Mouse (Mus musculus): Measurements from ENCODE around the gene AL732309.1.

AL732309.1 gene

GRCm38 (mm10) chr2:25217666-25218065 is 29.0 kb downstream of the AL732309.1 start:
- no peak for DNase-seq (ENCODE audit: low read depth, low spot score)

- DNase-seq (ENCODE audit: low read depth, low spot score) = no peak
Measured at GRCm38 (mm10) chr2:25214444-25214843, 32.2 kb downstream of the AL732309.1 start, which contains the start of gene Stpg3. Gene Stpg3, minus strand, starts transcription at chr2:25214637.

DNA sequence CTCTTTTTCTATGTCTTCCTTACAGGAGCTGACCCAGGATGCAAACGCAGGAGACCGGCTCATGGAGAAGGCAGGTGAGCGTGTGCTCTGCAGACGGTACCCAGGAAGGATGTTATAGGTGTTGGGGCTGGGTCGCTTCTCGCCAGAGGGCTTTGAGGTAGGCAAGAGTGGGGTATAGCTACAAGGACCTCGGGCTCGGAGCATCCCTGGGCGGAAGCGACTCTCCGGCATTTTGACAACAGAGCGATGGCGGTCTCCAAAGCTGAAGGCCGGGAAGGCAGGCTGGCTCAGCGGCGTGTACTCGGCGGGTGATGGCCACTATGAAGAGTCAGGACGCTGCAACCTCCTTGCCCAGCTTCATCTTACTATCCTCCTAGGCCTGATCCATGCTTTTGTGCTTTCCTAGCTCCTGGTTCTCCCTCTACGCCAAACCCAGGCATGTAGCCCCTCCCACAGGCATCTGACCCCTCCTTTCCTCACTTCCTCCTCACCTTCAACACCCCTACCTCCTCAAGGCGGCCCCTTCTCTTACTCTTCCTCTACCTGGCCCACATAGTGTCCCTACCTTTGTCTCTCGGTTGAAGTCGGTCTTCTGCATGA is 33.3 kb downstream of the AL732309.1 start:
- peak; percentile 44 for DNase-seq (ENCODE audit: low read depth, low spot score)

DNA sequence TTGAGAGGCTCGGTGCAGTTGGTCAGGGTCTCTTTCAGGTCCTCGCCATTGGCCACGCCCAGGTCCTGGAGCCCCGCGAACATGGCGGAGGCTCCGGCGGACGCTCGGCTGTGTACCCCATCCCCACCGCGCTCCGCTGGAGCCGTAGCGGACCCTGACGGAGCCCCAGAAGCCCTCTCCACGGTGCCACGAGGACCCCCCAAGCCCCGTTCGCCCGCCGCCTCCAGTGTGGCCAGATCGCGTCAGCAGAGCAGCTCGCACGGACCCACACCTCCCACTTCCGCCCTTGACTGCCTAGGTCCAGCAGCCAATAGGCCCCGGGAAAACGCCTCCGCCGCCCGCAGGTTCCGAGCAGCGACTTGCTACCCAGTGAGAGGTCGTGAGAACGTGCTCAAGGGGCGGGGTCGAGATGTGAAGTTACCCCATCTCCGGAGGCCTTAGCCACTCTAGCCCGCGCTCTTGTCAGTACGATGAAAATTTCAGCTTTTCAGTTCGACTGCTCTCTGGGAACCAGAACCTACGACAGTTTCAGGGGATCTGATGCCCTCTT is 35.5 kb downstream of the AL732309.1 start, which contains the start of gene Nelfb:
TSS of gene Nelfb (minus strand) at position 369 of the 550 bp plus-strand sequence.
- peak; percentile 96 for DNase-seq (ENCODE audit: low read depth, low spot score)

- no peak for DNase-seq (ENCODE audit: low read depth, low spot score)
Measured at GRCm38 (mm10) chr2:25210686-25211085, 36.0 kb downstream of the AL732309.1 start.

DNA sequence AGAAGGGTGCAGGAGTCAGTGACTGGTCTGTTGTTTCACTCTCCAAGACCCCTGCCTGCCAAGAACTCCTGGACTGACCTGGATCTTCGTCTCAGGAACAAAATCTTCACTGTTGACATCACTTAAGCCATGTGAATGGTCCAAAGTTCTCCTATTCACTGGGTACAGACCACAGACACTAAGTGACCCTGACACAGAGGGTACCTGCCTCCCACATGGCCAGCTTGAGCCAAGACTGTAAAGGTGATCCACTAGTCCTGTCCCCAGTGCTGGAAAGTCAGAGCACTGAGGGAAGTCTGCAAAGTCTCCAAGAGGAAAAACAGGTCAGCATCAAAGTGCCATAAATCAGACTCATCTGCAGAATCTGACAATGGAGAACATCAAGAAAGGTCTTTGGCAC is 39.1 kb downstream of the AL732309.1 start:
- DNase-seq (ENCODE audit: low read depth, low spot score) = no peak

DNA sequence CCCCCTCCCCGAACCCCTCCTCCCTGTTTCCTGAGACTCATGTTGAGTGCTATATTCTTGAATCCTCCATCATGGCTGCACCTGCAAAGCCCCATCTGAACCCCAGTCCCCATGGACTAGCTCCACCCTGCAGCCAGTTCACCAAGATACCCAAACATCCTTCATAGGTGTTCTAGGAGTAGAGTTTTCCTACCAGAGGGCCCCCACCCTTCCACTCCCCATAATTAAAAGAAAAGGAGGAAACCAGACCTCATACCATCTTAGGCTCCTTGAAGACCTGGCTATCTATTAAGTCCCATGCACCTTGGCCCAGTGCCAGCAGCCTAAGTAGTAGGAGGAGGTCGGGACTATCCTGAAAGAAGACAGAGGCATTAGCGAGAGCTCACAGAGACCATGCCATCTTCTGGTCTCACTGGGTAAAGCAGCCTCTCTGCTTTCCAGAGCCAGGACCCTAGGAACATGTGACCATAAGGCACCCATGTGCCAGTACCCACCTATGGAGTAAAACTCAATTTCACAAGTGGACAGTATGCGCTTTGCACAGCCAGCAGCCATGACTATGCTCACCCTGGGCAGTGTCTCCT is 42.9 kb downstream of the AL732309.1 start:
- DNase-seq (ENCODE audit: low read depth, low spot score) = peak; percentile 60

- no peak for DNase-seq (ENCODE audit: low read depth, low spot score)
Measured at GRCm38 (mm10) chr2:25200631-25201030, 46.0 kb downstream of the AL732309.1 start.

DNA sequence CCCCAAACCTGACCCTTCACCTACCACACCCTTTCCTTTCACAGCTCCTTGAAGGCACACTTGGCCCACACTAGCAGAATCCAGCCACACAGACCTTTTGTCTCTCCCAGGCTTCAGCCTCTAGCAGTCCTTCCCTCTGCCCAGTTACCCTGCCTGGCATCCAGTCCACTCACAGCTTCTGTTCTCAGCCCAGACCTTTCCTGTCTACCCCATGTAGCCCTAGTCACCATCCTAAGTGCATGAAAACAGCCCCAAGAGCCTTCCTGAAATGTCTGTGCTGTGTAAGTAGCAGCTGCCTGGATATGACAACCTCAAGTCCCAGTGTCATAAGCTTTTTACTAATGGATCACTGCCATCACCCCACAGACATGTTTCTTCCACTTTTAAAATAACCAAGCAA is 48.7 kb downstream of the AL732309.1 start:
- DNase-seq (ENCODE audit: low read depth, low spot score) = no peak

DNA sequence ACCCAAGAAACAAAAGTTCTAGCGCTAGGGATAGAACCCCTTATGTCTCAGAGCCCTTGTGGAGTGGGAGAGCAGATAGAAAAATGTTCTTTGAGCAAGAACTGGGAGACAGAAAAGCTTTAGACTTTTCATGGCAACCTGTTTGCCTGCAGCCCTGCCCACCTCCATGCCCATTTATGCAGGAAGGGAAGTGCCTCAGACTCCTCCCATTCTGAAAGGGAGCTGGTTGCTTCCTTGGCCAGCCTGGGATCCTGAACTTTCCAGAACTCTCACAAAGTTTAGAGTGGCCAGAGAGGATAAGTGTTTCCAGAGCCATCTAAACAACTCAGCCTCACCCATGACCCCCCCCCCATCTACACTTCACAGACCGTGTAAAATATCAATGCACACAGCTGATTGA is 49.5 kb downstream of the AL732309.1 start:
- DNase-seq (ENCODE audit: low read depth, low spot score) = no peak

GRCm38 (mm10) chr2:25196172-25196954 is 50.3 kb downstream of the AL732309.1 start, which contains the start of gene Tor4a:
Gene Tor4a, minus strand, starts transcription at chr2:25196886.
- peak; percentile 86 for DNase-seq (ENCODE audit: low read depth, low spot score)

- peak; percentile 71 for DNase-seq (ENCODE audit: low read depth, low spot score)
Measured at GRCm38 (mm10) chr2:25195211-25196156, 51.2 kb downstream of the AL732309.1 start.
